Mouse (Mus musculus) urinary bladder, postnatal 4 days (tissue): ENCODE results near the gene Sorcs1.

Experiments
- DNase-seq, 2 experiments: peaks; one replicate each; pipeline ENCODE4 v3.0.0; 2021 to 2022; ENCODE audit warnings: low spot score in 2 of 2

Sorcs1 gene

GRCm38 (mm10) chr19:50558771-50559170, 119.7 kb downstream of the Sorcs1 start:
- no peak for DNase-seq

- no peak for DNase-seq
Measured at GRCm38 (mm10) chr19:50534031-50534430, 144.4 kb downstream of the Sorcs1 start.

- DNase-seq = no peak
Measured at GRCm38 (mm10) chr19:50527835-50528234, 150.6 kb downstream of the Sorcs1 start.

GRCm38 (mm10) chr19:50526094-50526493, 152.4 kb downstream of the Sorcs1 start:
- no peak for DNase-seq

- DNase-seq = no peak
Measured at GRCm38 (mm10) chr19:50521943-50522342, 156.5 kb downstream of the Sorcs1 start.

- DNase-seq = no peak
Measured at GRCm38 (mm10) chr19:50515059-50515673, 163.3 kb downstream of the Sorcs1 start.

GRCm38 (mm10) chr19:50514309-50514830, 164.1 kb downstream of the Sorcs1 start:
- DNase-seq = no peak

- no peak for DNase-seq
Measured at GRCm38 (mm10) chr19:50502816-50503215, 175.6 kb downstream of the Sorcs1 start.

GRCm38 (mm10) chr19:50491121-50491520, 187.3 kb downstream of the Sorcs1 start:
- DNase-seq = no peak

GRCm38 (mm10) chr19:50490721-50491120, 187.7 kb downstream of the Sorcs1 start:
- no peak for DNase-seq

- no peak for DNase-seq
Measured at GRCm38 (mm10) chr19:50489786-50490185, 188.7 kb downstream of the Sorcs1 start.

GRCm38 (mm10) chr19:50488421-50488820, 190.0 kb downstream of the Sorcs1 start:
- no peak for DNase-seq

GRCm38 (mm10) chr19:50487768-50488167, 190.7 kb downstream of the Sorcs1 start:
- DNase-seq = peak; percentile 19 to 73

GRCm38 (mm10) chr19:50486345-50486744, 192.1 kb downstream of the Sorcs1 start:
- no peak for DNase-seq

- no peak for DNase-seq
Measured at GRCm38 (mm10) chr19:50476774-50477173, 201.7 kb downstream of the Sorcs1 start.

GRCm38 (mm10) chr19:50468592-50468991, 209.9 kb downstream of the Sorcs1 start:
- no peak for DNase-seq

- no peak for DNase-seq
Measured at GRCm38 (mm10) chr19:50464811-50465210, 213.6 kb downstream of the Sorcs1 start.

- DNase-seq = no peak
Measured at GRCm38 (mm10) chr19:50458581-50458980, 219.9 kb downstream of the Sorcs1 start.

GRCm38 (mm10) chr19:50457275-50457892, 221.1 kb downstream of the Sorcs1 start:
- DNase-seq = no peak

- DNase-seq = no peak
Measured at GRCm38 (mm10) chr19:50441099-50441498, 237.3 kb downstream of the Sorcs1 start.

GRCm38 (mm10) chr19:50440246-50440910, 238.1 kb downstream of the Sorcs1 start:
- DNase-seq = no peak

GRCm38 (mm10) chr19:50439464-50439881, 239.0 kb downstream of the Sorcs1 start:
- no peak for DNase-seq

GRCm38 (mm10) chr19:50422928-50423327, 255.5 kb downstream of the Sorcs1 start:
- no peak for DNase-seq
